Mouse (Mus musculus) left cerebral cortex, postnatal 10 days (tissue): ENCODE measurements around the gene Etv5. TPM values are rescaled to one million over a fixed set of nuclear protein-coding genes. Genes with fewer than 3 reads are reported as not detected.

Experiments used
- DNase-seq, 2 experiments: peaks; one replicate each; pipeline ENCODE4 v3.0.0; 2021 to 2022; ENCODE audit warnings: low spot score in 2 of 2, mixed read lengths in 1 of 2; ENCODE audit errors: extremely low spot score in 1 of 2
- intact Hi-C: fragments of 180-260 bp; cut with DNase I; formaldehyde crosslinking; loops from one replicate; pipeline ENCODE4 v1.15.1; 2025
- total RNA-seq, 2 experiments: library from RNA; stranded (reverse); gene quantifications; 2 replicates each; pipeline ENCODE4 v1.2.3; 2021

Etv5 gene
- total RNA-seq, 2 experiments from 2014 or later: 39.1 to 39.3 TPM

- DNase-seq: no peak
- intact Hi-C loops: no loop called here
Measured at GRCm38 (mm10) chr16:22431773-22432172, 7.7 kb downstream of the Etv5 start.

GRCm38 (mm10) chr16:22431335-22431734, 8.2 kb downstream of the Etv5 start:
- no peak for DNase-seq
- intact Hi-C loops: no loop called here

DNA sequence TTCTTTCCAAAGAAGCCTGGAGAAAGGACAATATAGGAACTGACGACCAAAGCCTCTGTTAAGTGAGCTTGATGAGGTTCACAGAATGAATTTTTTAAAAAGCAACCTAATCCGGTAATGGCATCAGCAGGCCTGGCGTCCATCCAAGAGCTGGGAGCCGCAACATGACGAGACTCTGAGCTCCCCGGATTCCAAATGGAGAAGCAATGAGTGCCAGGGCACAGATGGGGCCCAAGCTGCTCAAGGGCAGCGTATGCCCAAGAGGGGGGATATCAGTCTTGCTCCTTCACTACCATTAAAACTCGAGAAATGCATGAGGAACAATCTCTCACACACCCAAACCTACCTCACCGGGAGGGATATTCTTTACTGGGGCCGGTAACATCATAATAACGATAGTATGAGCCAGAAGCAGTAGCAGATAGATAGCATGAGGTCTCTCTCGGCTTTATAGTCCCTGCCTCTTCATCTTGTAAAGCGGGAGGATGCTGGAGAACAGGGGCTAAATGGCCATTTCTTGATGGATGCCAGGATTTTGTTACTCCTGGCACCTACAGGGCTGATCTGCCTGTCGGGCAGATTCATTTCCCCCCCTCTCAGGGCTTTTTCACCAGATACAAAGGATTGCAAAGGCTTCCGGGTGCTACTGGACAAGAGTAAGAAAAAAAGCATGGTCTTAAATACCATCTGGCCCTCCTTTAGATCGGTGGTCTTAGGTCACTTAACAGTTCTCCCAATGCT, 9.1 kb downstream of the Etv5 start:
- intact Hi-C loops: no loop called here

DNA sequence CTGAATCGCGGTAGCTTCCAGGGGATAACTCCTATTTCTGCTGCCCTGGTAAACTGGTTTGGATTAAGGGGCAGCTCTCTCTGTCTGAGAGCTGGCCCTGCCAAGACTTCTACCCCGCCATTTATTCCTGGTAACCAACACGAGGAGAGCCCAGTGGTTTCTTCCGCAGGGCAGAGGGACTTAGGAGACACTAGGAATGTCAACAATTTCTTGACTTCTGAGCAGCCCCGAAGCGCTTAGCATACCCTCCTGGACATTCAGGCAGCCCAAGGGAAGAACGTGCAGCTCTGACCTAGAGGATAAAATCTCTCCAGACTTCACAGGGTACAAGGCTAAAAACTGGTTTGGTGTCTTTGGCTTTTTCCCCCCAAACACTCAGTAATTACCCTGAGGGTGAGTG, 10.1 kb downstream of the Etv5 start:
- no peak for DNase-seq
- intact Hi-C loops: no loop called here

More for the DNA sequence above, 9.1 kb downstream of the Etv5 start:
- peak; percentile 77 to 80 for DNase-seq

- intact Hi-C loops: no loop called here
- DNase-seq: peak; percentile 84 to 87
Measured at GRCm38 (mm10) chr16:22428853-22429341, 10.6 kb downstream of the Etv5 start.

DNA sequence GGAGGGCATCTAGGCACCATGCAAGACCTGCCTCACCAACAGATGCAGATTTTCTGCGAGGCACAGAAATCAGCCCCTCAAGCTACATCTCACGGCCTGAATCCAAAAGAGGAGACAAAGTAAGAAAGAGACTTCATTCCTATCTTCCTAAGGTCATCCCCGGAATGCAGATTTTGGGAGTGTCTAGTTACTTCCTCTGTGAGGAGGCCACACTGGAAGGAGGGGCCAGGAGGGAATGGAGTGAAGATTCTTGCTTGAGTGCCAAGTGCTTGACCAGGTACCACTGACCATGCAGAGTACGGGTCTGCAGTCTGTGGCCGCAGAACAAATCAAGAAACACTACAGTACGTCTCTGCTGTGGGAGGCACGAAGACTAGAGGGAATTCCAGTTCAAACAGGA, 12.7 kb downstream of the Etv5 start:
- DNase-seq: no peak
- intact Hi-C loops: no loop called here

DNA sequence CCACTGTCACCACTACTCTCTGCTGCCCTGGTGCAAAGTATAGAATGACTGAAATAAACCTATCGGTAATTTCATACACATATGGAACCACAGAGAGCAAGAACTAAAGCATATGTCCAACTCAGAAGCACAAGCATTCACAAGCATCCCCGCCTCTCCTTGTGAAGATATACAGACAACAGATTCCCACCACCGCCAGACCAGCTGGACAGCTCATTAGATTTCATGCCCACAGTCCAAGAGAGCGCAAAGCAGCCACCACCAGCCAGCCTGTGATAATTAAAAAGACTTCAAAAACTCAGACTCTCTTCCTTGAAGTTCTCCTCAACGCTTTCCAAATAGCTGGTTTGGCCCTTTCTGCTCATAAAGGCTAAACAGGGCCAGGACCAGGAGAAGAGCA, 17.3 kb downstream of the Etv5 start:
- intact Hi-C loops: no loop called here
- no peak for DNase-seq

DNA sequence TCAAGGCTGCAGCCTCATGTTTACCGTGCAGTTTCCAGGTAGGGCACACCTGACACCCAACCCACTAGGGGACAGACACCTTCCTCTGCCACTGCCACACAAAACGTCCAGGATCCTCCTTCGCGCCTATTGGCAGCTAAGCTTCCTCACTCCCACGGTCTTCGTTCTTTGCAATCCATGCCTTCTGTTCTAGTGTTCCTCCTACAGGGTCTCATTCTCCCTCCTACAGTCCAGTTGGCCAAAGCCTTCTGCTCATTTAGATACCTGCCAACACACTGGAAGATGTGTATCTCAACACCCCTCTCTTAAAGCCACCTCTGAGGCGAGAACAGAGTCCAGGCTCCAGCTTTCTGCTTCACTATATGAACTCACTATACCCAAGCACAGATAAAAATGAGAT, 21.6 kb downstream of the Etv5 start:
- intact Hi-C loops: no loop called here
- no peak for DNase-seq

- DNase-seq: no peak
- intact Hi-C loops: no loop called here
Measured at GRCm38 (mm10) chr16:22417044-22417443, 22.5 kb downstream of the Etv5 start.

- no peak for DNase-seq
- intact Hi-C loops: no loop called here
Measured at GRCm38 (mm10) chr16:22416140-22416848, 23.2 kb downstream of the Etv5 start.

DNA sequence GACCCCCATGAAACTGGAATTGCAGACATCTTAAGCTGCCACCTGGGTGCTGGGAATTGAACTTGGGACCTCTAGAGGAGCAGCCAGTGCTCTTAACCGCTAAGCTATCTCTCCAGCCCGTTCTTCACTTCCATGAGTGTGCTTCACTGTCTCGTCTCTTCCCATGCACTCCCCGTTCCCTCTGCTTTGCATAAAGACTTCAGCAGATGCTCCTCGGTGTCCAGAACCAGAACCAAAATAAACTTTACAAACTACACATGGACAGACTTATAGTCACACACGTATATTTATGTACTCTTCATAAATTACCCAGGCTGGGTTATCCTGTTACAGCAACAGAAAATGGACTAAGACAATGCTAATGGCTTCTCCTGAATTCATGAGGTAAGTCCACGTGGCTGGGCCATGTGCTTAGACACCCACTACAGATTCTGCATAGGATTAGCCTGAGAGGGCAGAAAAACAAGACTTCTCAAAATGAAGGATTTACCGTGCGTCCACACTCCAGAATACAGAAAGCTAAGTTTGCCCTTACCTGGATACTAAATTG, 25.2 kb downstream of the Etv5 start:
- DNase-seq: no peak
- intact Hi-C loops: no loop called here

DNA sequence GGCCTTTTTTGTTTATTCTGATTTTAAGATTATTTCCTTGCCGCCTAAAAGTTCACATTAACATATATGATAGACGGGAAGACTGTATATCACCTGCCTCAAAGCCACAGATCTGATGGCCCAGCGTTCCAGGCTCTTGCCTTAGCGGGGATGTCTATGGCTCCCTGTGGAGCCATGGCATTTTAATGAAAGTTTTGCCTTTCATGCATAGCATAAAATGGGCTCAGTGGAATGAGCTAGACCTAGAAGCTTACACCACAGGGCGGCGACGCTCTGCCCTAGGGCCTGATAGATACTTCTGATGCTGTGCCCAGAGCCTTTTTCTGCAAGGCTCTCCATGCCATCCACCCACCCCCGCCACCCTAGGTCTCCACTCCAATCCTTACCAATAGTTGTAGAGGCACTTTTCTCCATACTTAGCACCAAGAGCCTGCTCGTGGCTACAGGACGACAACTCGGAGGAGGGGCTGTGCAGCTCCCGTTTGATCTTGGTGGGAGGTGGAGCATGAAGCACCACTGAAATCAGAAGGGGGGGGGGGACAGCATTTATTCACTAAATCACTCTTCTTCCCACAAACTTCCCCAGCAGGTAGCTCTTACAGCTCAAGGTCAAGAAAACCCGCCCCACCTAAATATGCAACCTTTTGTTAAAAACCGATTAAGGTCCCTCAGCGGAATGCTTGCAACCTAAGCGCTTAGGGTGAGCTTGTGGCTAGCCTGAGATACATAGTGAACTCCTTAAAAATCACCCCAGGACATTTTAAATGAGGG, 26.9 kb downstream of the Etv5 start:
- intact Hi-C loops: no loop called here
- DNase-seq: no peak

DNA sequence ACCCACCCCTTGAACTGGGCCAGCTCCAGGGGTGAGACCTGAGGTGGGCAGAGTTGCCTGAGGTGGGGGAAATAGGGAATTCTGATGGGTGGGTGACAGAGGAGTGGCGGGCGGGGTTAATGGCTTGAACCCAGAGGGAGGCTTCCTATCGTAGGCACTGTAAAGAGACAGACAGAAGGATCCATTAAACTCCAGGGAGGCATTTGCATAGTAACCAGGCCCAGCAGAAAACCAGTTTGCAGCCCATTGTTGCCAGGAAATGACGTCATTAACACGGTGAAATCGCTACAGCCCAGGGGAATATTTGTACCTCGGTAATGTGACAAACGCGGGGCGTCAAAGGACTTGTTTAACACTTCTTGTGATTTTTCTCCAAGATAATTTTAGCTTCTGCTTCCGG, 27.8 kb downstream of the Etv5 start:
- intact Hi-C loops: no loop called here

DNA sequence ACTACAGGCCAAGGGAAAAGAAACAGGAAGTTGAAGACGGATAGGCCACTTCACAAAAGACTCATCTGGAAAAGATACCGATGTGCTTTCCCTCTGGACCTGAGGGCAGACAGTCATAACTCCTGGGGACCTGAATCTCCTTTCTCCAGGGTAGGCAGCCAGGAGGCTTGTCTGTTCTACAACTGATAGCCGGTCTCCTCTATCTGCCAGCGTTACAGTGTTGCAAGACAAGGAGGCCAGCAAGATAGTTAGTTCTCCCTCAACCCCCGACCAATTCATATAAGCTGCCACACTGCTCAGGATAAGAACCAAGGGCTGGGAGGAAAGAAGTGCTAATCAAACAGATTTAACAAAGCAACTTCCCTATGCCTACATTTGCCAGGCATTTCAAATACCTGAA, 29.5 kb downstream of the Etv5 start:
- no peak for DNase-seq
- intact Hi-C loops: no loop called here

More for the DNA sequence above, 27.8 kb downstream of the Etv5 start:
- no peak for DNase-seq

GRCm38 (mm10) chr16:22408642-22409360, 30.7 kb downstream of the Etv5 start:
- DNase-seq: no peak

DNA sequence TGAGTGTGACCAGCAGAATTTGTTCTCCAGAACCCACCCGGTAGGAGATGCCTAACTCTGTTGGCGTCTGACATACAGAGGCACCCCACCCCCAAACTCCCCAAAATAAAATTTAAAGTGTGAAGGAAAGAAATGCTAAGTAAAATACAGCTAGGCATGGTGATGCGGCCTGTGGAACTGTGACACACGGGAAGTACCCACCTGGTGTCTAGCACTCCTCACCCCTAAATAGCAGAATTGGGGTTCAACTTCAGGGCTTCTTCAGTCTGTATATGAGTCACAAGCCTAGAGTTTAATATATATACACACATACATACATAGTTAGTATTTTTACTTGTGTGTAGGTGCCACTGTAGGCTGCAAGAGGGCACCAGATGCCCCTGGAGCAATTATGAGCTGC, 32.8 kb downstream of the Etv5 start:
- intact Hi-C loops: no loop called here

More at GRCm38 (mm10) chr16:22408642-22409360, 30.7 kb downstream of the Etv5 start:
- intact Hi-C loops: no loop called here

DNA sequence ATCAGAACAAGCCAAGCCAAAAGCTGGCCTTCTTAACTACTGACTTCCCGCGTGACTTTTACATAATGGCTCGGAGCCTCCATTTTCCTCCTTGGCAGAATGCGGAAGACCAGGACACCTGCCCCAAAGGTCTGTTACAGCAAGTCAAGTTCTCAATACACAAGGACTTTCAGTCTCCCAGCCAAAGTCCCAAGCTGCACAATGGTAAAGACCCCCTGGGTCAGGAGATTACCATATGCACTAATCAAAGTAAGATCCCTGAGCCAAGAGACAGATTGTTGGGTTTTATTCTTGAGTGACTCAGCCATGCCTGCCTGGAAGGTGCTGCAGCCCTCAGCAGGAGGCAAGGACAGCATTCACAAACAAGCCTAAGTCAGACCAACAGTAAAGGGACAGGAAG, 33.5 kb downstream of the Etv5 start:
- intact Hi-C loops: no loop called here
- no peak for DNase-seq

More for the DNA sequence above, 32.8 kb downstream of the Etv5 start:
- DNase-seq: no peak

- intact Hi-C loops: no loop called here
- DNase-seq: no peak
Measured at GRCm38 (mm10) chr16:22405492-22405891, 34.0 kb downstream of the Etv5 start.

DNA sequence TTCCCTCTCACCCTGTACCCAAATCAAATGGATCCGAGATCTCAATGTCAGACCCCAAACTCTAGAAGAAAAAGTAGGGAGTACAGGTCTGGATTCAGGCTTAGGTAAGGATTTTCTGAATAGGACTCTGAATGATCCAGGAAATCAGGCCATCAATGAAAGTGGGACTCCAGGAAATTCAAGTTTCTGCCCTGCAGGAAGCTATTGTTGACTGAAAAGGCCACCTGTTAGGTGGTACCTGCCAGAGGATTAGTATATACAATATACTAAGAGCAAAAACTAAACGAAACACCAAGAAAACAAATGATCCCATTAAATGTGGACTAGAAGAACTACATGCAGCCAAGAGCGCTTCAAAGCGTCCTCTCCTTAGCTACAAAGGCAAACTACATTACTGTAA, 35.8 kb downstream of the Etv5 start:
- intact Hi-C loops: no loop called here
- DNase-seq: no peak
